Mouse (Mus musculus): ENCODE results near the gene 1700037C18Rik. TPM values are rescaled to one million over a fixed set of nuclear protein-coding genes. Genes with fewer than 3 reads are reported as not detected.

Gene 1700037C18Rik
- total RNA-seq (2022), result 1 to 10 TPM; 5.4 to 9.3 (median 7.2) TPM

- DNase-seq (ENCODE audit: low spot score in 2 of 2), result peak; percentile 94 to 96
Observed at GRCm38 (mm10) chr16:3908537-3909111, at the start of gene 1700037C18Rik, which contains the start of gene Cluap1. Gene 1700037C18Rik (minus strand): TSS chr16:3908689. Gene Cluap1 (plus strand): TSS chr16:3908801.

GRCm38 (mm10) chr16:3956369-3956768 is 47.9 kb upstream of the 1700037C18Rik start:
- no peak for DNase-seq (ENCODE audit: low spot score in 2 of 2)

- no peak for DNase-seq (ENCODE audit: low spot score in 2 of 2)
Observed at GRCm38 (mm10) chr16:3951141-3951540, 42.7 kb upstream of the 1700037C18Rik start.

- no peak for DNase-seq (ENCODE audit: low spot score in 2 of 2)
Observed at GRCm38 (mm10) chr16:3934701-3935100, 26.2 kb upstream of the 1700037C18Rik start.

GRCm38 (mm10) chr16:3934091-3934490 is 25.6 kb upstream of the 1700037C18Rik start:
- DNase-seq (ENCODE audit: low spot score in 2 of 2), result no peak

- no peak for DNase-seq (ENCODE audit: low spot score in 2 of 2)
Observed at GRCm38 (mm10) chr16:3933536-3933935, 25.0 kb upstream of the 1700037C18Rik start.

- DNase-seq (ENCODE audit: low spot score in 2 of 2), result no peak
Observed at GRCm38 (mm10) chr16:3929151-3929550, 20.7 kb upstream of the 1700037C18Rik start.

- DNase-seq (ENCODE audit: low spot score in 2 of 2), result no peak
Observed at GRCm38 (mm10) chr16:3928582-3928981, 20.1 kb upstream of the 1700037C18Rik start.

GRCm38 (mm10) chr16:3923966-3924365 is 15.5 kb upstream of the 1700037C18Rik start:
- DNase-seq (ENCODE audit: low spot score in 2 of 2), result no peak

- no peak for DNase-seq (ENCODE audit: low spot score in 2 of 2)
Observed at GRCm38 (mm10) chr16:3923515-3923914, 15.0 kb upstream of the 1700037C18Rik start.

GRCm38 (mm10) chr16:3920756-3921155 is 12.3 kb upstream of the 1700037C18Rik start:
- no peak for DNase-seq (ENCODE audit: low spot score in 2 of 2)

GRCm38 (mm10) chr16:3909118-3909517 is 629 bp upstream of the 1700037C18Rik start:
- no peak for DNase-seq (ENCODE audit: low spot score in 2 of 2)

- no peak for DNase-seq (ENCODE audit: low spot score in 2 of 2)
Observed at GRCm38 (mm10) chr16:3907471-3907870, 1.0 kb downstream of the 1700037C18Rik start.

- DNase-seq (ENCODE audit: low spot score in 2 of 2), result no peak
Observed at GRCm38 (mm10) chr16:3896553-3896952, 11.9 kb downstream of the 1700037C18Rik start.

GRCm38 (mm10) chr16:3896046-3896445 is 12.4 kb downstream of the 1700037C18Rik start:
- no peak for DNase-seq (ENCODE audit: low spot score in 2 of 2)

- DNase-seq (ENCODE audit: low spot score in 2 of 2), result no peak
Observed at GRCm38 (mm10) chr16:3895173-3895792, 13.2 kb downstream of the 1700037C18Rik start.

GRCm38 (mm10) chr16:3893739-3894138 is 14.8 kb downstream of the 1700037C18Rik start:
- DNase-seq (ENCODE audit: low spot score in 2 of 2), result no peak

GRCm38 (mm10) chr16:3891621-3892295 is 16.7 kb downstream of the 1700037C18Rik start:
- DNase-seq (ENCODE audit: low spot score in 2 of 2), result no peak

- no peak for DNase-seq (ENCODE audit: low spot score in 2 of 2)
Observed at GRCm38 (mm10) chr16:3885065-3885670, 23.3 kb downstream of the 1700037C18Rik start.

- DNase-seq (ENCODE audit: low spot score in 2 of 2), result peak; percentile 89 to 93
Observed at GRCm38 (mm10) chr16:3884201-3885064, 24.1 kb downstream of the 1700037C18Rik start, which contains the start of the genes Zfp597 and Gm20695. Gene Zfp597 (minus strand): TSS chr16:3884561. Gene Gm20695 (plus strand): TSS chr16:3884648.

- no peak for DNase-seq (ENCODE audit: low spot score in 2 of 2)
Observed at GRCm38 (mm10) chr16:3876346-3876745, 32.1 kb downstream of the 1700037C18Rik start.
